Mouse (Mus musculus) megakaryocyte, embryonic 14.5 days (primary cell): Measurements from ENCODE around the gene Acsl3. TPM values are rescaled to one million over a fixed set of nuclear protein-coding genes. Genes with fewer than 3 reads are reported as not detected.

Experiments used
- H3K27me3 ChIP-seq: replicated peaks from 2 replicates; pipeline ENCODE3; 2012; ENCODE audit warnings: inconsistent platforms
- H3K36me3 ChIP-seq: replicated peaks from 2 replicates; pipeline ENCODE3; 2012; ENCODE audit warnings: low read length, inconsistent platforms, mixed read lengths
- H3K4me1 ChIP-seq: 2 replicates; pipeline ENCODE4 v1.6.1; 2012; ENCODE audit warnings: inconsistent platforms
- H3K4me3 ChIP-seq: replicated peaks from 2 replicates; pipeline ENCODE3; 2012; ENCODE audit warnings: moderate library complexity, mild to moderate bottlenecking, inconsistent platforms
- H3K9me3 ChIP-seq: 2 replicates; pipeline ENCODE4 v1.6.1; 2012; ENCODE audit warnings: inconsistent platforms
- FLI1 ChIP-seq: IDR thresholded peaks from 2 replicates; pipeline ENCODE4 v1.6.1; 2012; ENCODE audit warnings: low read length, inconsistent platforms, mixed read lengths
- GATA1 ChIP-seq: IDR thresholded peaks from 3 replicates; pipeline ENCODE4 v1.6.1; 2012; ENCODE audit warnings: mixed read lengths, low read length, inconsistent platforms, borderline replicate concordance
- polyA plus RNA-seq: library from polyadenylated mRNA; stranded (reverse); fragments of >175 nt; gene quantifications from 2 replicates; pipeline ENCODE4 v1.2.3, GENCODE M21; 2012; ENCODE audit warnings: low replicate concordance; ENCODE audit not compliant: insufficient read depth

Gene Acsl3
- polyA plus RNA-seq, 1 experiment, result 3.3 TPM

- peaks cover 8% of the 10 kb centered on the region for H3K4me1 ChIP-seq
- TF ChIP-seq FLI1 (no peak), GATA1 (no peak)
- H3K4me3 ChIP-seq, result no peak overlapping the region
- no peaks in the 10 kb centered on the region for H3K27me3 ChIP-seq
- H3K9me3 ChIP-seq, result peaks cover 5% of the 10 kb centered on the region; the same call in 1 of the 2 replicates
- H3K36me3 ChIP-seq, result no peaks in the 10 kb centered on the region
Measured at GRCm38 (mm10) chr1:78737646-78738045, 80.0 kb downstream of the Acsl3 start.

GRCm38 (mm10) chr1:78740676-78741075 lies 83.1 kb downstream of the Acsl3 start:
- H3K4me3 ChIP-seq, result no peak overlapping the region
- no peaks in the 10 kb centered on the region for H3K27me3 ChIP-seq
- no peaks in the 10 kb centered on the region for H3K36me3 ChIP-seq
- no peaks in the 10 kb centered on the region for H3K9me3 ChIP-seq
- TF ChIP-seq FLI1 (no peak), GATA1 (no peak)
- no peaks in the 10 kb centered on the region for H3K4me1 ChIP-seq

GRCm38 (mm10) chr1:78742198-78742597 lies 84.6 kb downstream of the Acsl3 start:
- H3K36me3 ChIP-seq, result no peaks in the 10 kb centered on the region
- H3K9me3 ChIP-seq, result 0 out of 2 replicates have a peak, but pooled peaks cover under 1% of the 10 kb centered on the region
- H3K27me3 ChIP-seq, result no peaks in the 10 kb centered on the region
- H3K4me3 ChIP-seq, result no peak overlapping the region
- H3K4me1 ChIP-seq, result no peaks in the 10 kb centered on the region
- no peak for TF ChIP-seq FLI1
- no peak for TF ChIP-seq GATA1

GRCm38 (mm10) chr1:78743318-78743717 lies 85.7 kb downstream of the Acsl3 start:
- Histone ChIP-seq H3K4me1 (no peaks in the 10 kb centered on the region), H3K27me3 (no peaks in the 10 kb centered on the region), H3K36me3 (no peaks in the 10 kb centered on the region), H3K9me3 (peaks cover 3% of the 10 kb centered on the region; the same call in 1 of the 2 replicates), H3K4me3 (no peak overlapping the region)
- TF ChIP-seq FLI1, result no peak
- no peak for TF ChIP-seq GATA1

- Histone ChIP-seq H3K9me3 (peaks cover 3% of the 10 kb centered on the region; the same call in 1 of the 2 replicates), H3K27me3 (no peaks in the 10 kb centered on the region), H3K4me1 (no peaks in the 10 kb centered on the region), H3K4me3 (no peak overlapping the region), H3K36me3 (no peaks in the 10 kb centered on the region)
- TF ChIP-seq GATA1, result no peak
- TF ChIP-seq FLI1, result no peak
Measured at GRCm38 (mm10) chr1:78745230-78745777, 87.7 kb downstream of the Acsl3 start.

Other genes with a start within 250 kb of the Acsl3 start
- gene Farsb, start 168.9 kb upstream of the Acsl3 start, polyA plus RNA-seq, result 0.95 and 3.4 TPM in 2 replicates
- gene Mogat1, start 146.8 kb upstream of the Acsl3 start, polyA plus RNA-seq, result not detected in 2 replicates
- gene BC035947, start 145.7 kb upstream of the Acsl3 start, polyA plus RNA-seq, result not detected in 2 replicates
- 0.22 and 0.39 TPM in 2 replicates for gene Utp14b, start 213 bp downstream of the Acsl3 start, polyA plus RNA-seq
- 0.83 TPM in 1 of 2 replicates, not detected in the other for gene Kcne4, start 158.9 kb downstream of the Acsl3 start, polyA plus RNA-seq